Mouse (Mus musculus) layer of hippocampus, postnatal 25 days (tissue): ENCODE results near the gene Nfib. TPM values are rescaled to one million over a fixed set of nuclear protein-coding genes. Genes with fewer than 3 reads are reported as not detected.

Source experiments
- DNase-seq, 2 experiments: peaks; one replicate each; pipeline ENCODE4 v3.0.0; 2022; ENCODE audit warnings: mixed read lengths in 2 of 2, low spot score in 1 of 2; ENCODE audit errors: extremely low spot score in 1 of 2
- total RNA-seq, 2 experiments: library from RNA; stranded (reverse); gene quantifications; 2 replicates each; pipeline ENCODE4 v1.2.3; 2021

Nfib gene
- total RNA-seq, 2 experiments from 2014 or later, result 163 to 199 TPM

GRCm38 (mm10) chr4:82503274-82504014, 202.1 kb downstream of the Nfib start:
- no peak for DNase-seq

- DNase-seq, result no peak
Observed at GRCm38 (mm10) chr4:82502611-82503010, 202.9 kb downstream of the Nfib start.

- no peak for DNase-seq
Observed at GRCm38 (mm10) chr4:82502012-82502411, 203.5 kb downstream of the Nfib start.

DNA sequence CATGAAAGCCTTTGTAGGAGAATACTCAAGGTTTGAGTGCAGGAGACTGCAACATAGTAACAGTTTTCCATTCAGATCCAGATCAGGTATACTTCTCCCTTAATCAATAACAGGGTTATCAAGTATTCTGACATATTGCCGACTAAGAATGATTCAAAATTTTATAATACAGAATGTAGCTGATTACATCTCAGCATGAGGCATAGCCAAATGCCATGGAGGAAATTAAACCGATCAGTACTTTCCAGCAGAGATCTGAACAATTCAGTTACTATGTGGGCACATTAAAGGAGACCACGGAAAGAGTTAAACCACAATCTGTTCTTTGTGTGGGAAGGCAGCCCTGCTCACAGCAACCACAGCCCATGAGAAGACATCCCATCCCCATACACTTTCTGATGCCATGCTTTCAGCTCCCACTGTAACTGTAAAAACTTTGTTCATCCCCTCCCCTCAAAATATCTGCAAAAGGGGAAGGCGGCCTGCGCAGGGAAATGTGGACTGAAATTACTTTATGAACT, 204.9 kb downstream of the Nfib start:
- no peak for DNase-seq

- DNase-seq, result no peak
Observed at GRCm38 (mm10) chr4:82499725-82500577, 205.6 kb downstream of the Nfib start.

GRCm38 (mm10) chr4:82499238-82499637, 206.3 kb downstream of the Nfib start:
- no peak for DNase-seq

DNA sequence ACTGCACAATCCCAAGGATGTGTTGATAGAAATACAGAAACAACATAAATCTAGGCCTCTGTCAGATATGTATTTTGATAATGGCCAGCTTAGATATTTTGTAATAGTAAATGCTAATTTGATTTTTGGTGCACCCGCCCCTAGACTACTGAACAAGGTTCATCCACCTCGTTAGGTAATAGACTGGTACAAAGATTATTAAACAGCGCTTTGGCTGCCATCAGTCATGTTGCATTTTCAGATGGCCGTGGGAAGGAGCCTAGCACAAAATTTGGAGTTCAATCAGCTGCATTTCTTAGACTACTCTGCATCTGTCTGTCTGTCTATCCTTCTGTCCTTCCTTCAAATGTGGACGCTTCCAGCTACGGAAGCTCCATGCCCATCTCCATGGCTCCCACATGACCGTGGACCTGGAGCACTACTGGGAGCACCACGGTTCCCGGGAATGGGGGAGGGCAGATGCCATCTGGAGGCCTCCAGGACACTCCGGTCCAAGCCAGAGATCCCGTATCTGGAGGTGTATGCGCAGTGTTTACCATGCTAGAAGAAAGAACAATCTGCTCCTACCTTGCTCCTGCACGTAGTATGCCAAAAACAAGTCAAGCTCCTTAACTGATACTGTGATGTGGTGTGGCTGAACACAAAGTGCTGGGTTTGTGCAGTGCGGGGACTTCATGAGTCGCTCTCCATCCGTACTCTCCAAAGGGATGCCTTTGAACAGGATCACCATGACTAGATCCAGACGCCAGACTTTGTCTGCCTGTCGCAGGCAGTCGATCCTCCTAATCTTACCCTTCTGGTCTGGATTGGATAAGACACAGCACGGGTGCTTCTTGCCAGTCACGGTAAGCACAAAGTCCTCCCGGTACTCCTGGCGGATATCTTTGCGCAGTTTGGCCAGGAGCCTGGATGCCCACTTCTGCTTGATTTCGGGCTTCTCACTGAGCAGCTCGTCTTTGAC, 207.6 kb downstream of the Nfib start:
- no peak for DNase-seq

GRCm38 (mm10) chr4:82497141-82497566, 208.4 kb downstream of the Nfib start:
- DNase-seq, result no peak

DNA sequence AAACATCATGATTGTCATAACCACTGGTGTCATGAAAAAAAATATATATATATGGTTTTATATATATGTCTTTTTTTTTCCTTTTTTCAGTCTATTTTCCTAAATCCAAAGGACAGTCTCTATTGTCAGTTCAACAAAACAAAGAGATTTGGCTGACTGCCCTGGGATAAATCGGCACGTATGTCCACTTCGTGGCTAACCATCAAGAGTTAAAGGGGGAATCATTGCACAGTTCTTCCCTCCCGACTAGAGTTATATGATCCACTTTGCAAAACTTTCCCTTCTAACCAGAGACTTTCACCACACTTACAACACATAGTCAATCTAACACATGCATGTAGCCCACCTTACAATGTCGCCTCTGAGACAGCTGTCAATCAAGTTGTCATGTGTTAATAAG, 209.2 kb downstream of the Nfib start:
- DNase-seq, result no peak

DNA sequence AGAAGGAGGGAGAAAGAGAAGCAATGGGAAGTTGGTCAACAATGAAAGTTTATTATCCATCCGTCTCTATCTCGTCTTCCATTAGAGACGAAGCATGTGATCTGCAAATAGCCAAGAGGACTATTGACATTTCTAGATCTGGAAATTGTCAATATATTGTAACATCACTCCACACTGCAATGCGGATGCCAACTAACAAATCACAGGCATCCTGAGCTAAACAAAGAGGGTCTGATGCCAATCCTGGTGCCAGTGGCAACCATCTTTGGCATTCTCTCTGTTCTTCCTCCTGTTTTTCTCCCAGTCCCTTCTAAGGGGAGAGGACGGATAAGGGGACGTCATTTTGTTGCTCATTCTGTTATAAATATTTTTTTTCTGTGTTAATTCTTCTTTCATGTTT, 209.9 kb downstream of the Nfib start:
- DNase-seq, result no peak

- peak in 1 of 2 experiments; percentile 58 for DNase-seq
Observed at GRCm38 (mm10) chr4:82494829-82495228, 210.7 kb downstream of the Nfib start.

DNA sequence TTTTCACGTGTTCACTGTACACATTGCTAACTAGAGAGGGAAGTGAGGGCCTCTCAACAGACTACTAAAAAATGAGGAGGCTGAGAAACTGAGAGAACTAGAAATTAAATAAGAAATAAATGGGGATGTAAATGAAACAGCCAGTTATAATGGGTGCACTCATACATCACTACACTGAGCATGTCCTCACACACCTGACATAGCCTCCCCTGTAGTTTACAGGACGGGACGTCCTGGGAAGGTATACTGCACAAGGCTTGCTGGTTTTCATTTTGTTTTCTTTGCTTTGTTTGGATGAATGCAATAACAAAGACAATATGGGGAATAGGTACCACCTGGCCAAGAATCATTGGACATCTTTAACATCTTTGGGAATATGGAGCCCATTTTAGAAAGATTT, 211.1 kb downstream of the Nfib start:
- DNase-seq, result no peak

DNA sequence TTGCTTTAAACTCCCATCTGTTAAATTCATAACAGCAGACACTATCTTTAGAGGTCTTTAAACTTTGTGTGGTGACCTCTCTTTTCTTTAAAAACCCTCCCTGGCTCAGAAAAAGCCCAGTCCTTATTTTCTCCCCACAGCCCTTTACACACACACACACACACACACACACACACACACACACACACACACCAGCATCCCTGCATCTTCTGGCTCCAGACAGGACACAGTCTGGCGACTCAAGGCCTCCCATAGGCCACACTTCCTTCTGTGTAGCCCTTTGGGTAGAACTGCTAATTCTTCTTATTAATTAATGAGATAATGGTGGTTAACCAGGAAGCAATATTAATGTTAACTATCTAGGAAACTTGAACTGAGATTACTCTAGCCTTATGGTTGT, 211.7 kb downstream of the Nfib start:
- no peak for DNase-seq

DNA sequence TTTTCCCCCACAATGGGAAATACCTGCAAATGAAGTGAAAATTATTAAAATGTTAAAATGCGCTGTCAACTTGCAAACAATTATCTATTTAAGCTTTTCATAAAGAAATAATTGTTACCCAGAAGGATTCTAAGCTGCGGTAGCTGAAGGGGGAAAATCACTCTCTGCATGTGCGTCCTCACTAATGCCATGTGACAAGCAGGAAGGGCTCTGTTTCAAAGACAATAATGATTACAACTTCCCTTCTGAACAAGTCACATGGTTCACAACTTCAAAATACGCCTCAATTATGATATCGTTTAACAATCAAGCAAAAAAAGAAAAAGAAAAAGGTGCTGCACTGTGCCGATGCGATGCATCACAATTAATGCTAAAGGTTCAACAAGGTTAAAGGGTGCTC, 212.2 kb downstream of the Nfib start:
- DNase-seq, result no peak

- no peak for DNase-seq
Observed at GRCm38 (mm10) chr4:82492737-82493136, 212.8 kb downstream of the Nfib start.

DNA sequence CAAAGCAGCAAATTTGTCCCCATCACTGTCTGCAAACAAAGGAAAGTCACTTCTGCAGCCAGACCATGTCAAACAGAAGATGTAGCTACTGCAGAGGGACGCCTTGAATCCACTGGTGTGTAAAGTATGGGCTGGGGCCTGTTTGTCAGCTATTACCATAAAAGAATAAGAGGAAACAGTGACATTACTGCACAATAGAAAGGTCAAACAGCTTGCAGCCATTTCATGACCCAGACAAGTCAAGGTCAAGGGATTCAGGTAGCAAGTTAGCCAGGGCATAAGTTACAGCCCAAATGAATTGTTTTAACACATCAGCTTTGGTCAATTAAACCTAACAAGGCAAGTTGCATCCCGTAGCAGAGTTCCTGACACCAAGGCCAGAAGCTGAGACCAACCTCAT, 215.6 kb downstream of the Nfib start:
- no peak for DNase-seq

- DNase-seq, result no peak
Observed at GRCm38 (mm10) chr4:82485910-82486309, 219.6 kb downstream of the Nfib start.

DNA sequence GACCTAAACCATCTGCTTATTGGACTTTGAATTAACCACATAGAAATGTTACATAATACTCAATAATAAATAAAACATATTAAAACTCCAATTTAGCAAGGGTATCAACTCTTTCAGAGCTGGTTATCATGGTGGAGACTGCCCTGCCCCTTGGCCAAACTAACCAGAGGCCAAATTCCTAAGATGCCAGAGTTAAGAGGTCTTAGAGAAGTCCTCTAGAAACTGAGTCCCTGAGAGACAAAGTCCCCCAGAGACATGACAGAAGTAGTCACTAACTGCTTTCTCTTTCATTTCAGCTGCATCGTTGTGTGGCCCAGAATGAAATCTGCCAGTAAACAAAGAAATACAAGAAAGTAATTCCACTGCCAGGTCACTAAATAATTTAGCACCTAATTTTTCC, 221.7 kb downstream of the Nfib start:
- no peak for DNase-seq

DNA sequence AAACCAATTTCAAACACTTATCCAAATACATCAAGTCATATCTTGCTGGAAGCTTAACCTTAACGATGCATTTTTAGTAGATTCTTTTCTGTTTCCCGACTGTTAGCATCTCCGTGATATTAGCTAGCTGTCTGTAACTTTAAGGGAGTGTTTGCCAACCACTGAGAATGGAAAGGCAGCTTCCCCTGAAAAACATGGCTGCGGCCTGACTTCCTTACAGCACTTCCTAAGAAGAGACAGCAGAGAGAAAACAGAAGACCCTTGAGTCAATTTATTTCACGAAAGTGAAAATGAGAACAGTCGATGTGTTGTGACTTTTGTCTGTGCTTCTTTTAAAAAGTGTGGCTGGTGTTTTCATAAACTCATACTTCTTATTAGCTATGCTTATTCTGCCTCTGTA, 222.3 kb downstream of the Nfib start:
- DNase-seq, result no peak

- no peak for DNase-seq
Observed at GRCm38 (mm10) chr4:82480635-82481034, 224.9 kb downstream of the Nfib start.
